12 mouse cellular contexts compared by ENCODE assay signal in the genomic region with DNA sequence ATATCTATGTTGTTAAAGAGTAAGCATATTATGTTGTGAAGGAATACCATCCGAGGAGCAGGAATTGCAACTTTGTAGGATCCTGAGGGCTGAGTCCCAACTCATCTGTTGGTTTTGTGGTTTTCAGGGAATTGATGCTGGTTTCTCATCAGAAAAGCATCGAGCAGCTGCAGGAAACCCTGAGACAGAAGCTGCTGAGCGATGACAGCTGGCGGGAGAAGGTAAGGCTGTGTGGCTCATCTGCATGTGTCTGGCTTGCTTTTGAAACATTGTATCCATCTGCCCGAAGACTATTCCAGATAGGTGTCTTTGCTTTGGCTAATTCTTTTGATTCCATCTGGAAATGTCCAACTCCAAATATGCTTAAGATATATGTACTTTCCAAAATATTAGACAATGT.
"Had no signal": no experiment of that assay in that cellular context is flagged by ENCODE, and none has a peak within 500 bp of the region (broad histone marks: within the 10 kb centered on the region; RNA-seq: fewer than 3 reads in every experiment).

No protein-coding gene starts in this region.

- H3K27ac ChIP-seq: midbrain, embryonic 10.5 days; midbrain, embryonic 12.5 days; neural tube, embryonic 12.5 days had no signal

- DNase-seq: lung, adult 18-20 months; midbrain, embryonic 14.5 days; right cerebral cortex, postnatal 14 days; spleen, adult 18-20 months; thymus, adult 18-20 months; thymus, postnatal 14 days; thymus, postnatal 36 days had no signal

- H3K36me3 ChIP-seq: midbrain, embryonic 10.5 days; midbrain, embryonic 12.5 days; neural tube, embryonic 12.5 days had no signal

- H3K4me2 ChIP-seq: lung, embryonic 14.5 days; midbrain, embryonic 12.5 days; neural tube, embryonic 12.5 days had no signal

- H3K27me3 ChIP-seq: midbrain, embryonic 12.5 days; neural tube, embryonic 12.5 days had no signal

- H3K4me1 ChIP-seq: midbrain, embryonic 10.5 days; midbrain, embryonic 12.5 days; neural tube, embryonic 12.5 days had no signal

- ATAC-seq: midbrain, embryonic 16.5 days had no signal

- H3K4me3 ChIP-seq: midbrain, embryonic 10.5 days; midbrain, embryonic 12.5 days; neural tube, embryonic 12.5 days had no signal

- H3K9ac ChIP-seq: lung, embryonic 14.5 days; midbrain, embryonic 12.5 days; neural tube, embryonic 12.5 days had no signal

- H3K9me3 ChIP-seq: midbrain, embryonic 10.5 days; midbrain, embryonic 12.5 days; neural tube, embryonic 12.5 days had no signal
